ENCODE assay signal across 8 mouse cellular contexts in the genomic region with DNA sequence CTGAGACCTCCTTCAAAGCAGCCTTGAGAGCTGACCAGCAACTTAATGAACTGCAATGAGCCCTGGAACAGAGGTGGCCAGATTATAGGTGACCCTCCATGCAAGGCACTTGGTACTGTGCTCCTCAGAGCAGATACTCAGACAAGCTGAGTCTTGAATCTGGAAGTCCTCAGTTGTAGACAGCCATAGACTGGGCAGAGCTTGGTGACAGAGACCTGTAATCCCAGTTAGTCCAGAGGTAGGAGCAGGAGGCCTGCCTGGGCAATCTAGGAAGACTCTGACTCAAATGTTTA.
A peak's percentile ranks its signal among the peaks of the same experiment; 100 is the strongest.
DNase-seq lines count a peak whose midpoint lies in the region; ATAC-seq and TF ChIP-seq lines count a peak whose summit lies in the region.

No protein-coding gene starts in this region.

- H3K9me3 ChIP-seq in heart, embryonic 10.5 days: no peaks in the 10 kb centered on the region
- no peaks in the 10 kb centered on the region for H3K9me3 ChIP-seq in limb, embryonic 14.5 days (ENCODE audit: control insufficient read depth, low read length)

- H3K36me3 ChIP-seq in heart, embryonic 10.5 days: no peaks in the 10 kb centered on the region
- H3K36me3 ChIP-seq in testis, adult 2 months (ENCODE audit: control insufficient read depth, insufficient read depth, low read length): no peaks in the 10 kb centered on the region
- no peaks in the 10 kb centered on the region for H3K36me3 ChIP-seq in limb, embryonic 14.5 days (ENCODE audit: control insufficient read depth, insufficient read depth, low read length)

- H3K4me2 ChIP-seq in limb, embryonic 14.5 days (replicated peaks; ENCODE audit: low read depth, low read length, severe bottlenecking): peak overlapping the region; percentile 77

- peak overlapping the region; percentile 89 for H3K27ac ChIP-seq in heart, embryonic 10.5 days
- peak overlapping the region; percentile 10; the same call in 1 of the 2 replicates for H3K27ac ChIP-seq in testis, adult 2 months (ENCODE audit: control insufficient read depth, insufficient read depth, low read depth, low read length)
- peak overlapping the region; percentile 85 for H3K27ac ChIP-seq in limb, embryonic 14.5 days (replicated peaks; ENCODE audit: low read depth, low read length)

- peak; percentile 31 for ATAC-seq in limb, embryonic 14.5 days (ENCODE audit: low FRiP score, low read depth)

- H3K4me1 ChIP-seq in heart, embryonic 10.5 days: peaks cover 26% of the 10 kb centered on the region
- no peaks in the 10 kb centered on the region; the same call in 1 of the 2 replicates for H3K4me1 ChIP-seq in testis, adult 2 months (ENCODE audit: control insufficient read depth, insufficient read depth, low read length)
- peaks cover 10% of the 10 kb centered on the region; the same call in 1 of the 2 replicates for H3K4me1 ChIP-seq in limb, embryonic 14.5 days (ENCODE audit: control insufficient read depth, insufficient read depth, low read length)

- no peaks in the 10 kb centered on the region for H3K27me3 ChIP-seq in heart, embryonic 10.5 days (ENCODE audit: insufficient read depth, poor library complexity, severe bottlenecking)
- no peaks in the 10 kb centered on the region for H3K27me3 ChIP-seq in testis, adult 2 months (ENCODE audit: control insufficient read depth, insufficient read depth, low read length)
- H3K27me3 ChIP-seq in limb, embryonic 14.5 days (ENCODE audit: control insufficient read depth, insufficient read depth, low read length): no peaks in the 10 kb centered on the region

- H3K4me3 ChIP-seq in heart, embryonic 10.5 days: peak overlapping the region; percentile 74
- H3K4me3 ChIP-seq in testis, adult 2 months (ENCODE audit: control insufficient read depth, low read depth, low read length): peak overlapping the region; percentile 78
- H3K4me3 ChIP-seq in limb, embryonic 14.5 days (replicated peaks; ENCODE audit: low read length): peak overlapping the region; percentile 53

- 0 out of 2 replicates have a peak overlapping the region, but pooled peaks have one; percentile 28 for H3K9ac ChIP-seq in limb, embryonic 14.5 days (ENCODE audit: low read depth, low read length, severe bottlenecking)

- no peak for DNase-seq in heart, embryonic 10.5 days (ENCODE audit: low spot score)
- DNase-seq in heart, postnatal 25 days (ENCODE audit: low spot score): no peak
- DNase-seq in testis, postnatal 10 days (ENCODE audit: low spot score): no peak
- no peak for DNase-seq in limb, embryonic 14.5 days (ENCODE audit: low spot score)
- DNase-seq in ovary, postnatal 10 days (ENCODE audit: low spot score): no peak
- no peak for DNase-seq in embryo, embryonic 11 days
- DNase-seq in layer of hippocampus, adult 9-10 months (ENCODE audit: low spot score): no peak

- no peak for TF ChIP-seq POLR2A in testis, adult 2 months (IDR thresholded peaks at IDR 0.05; ENCODE audit: control insufficient read depth, low read depth, low read length)
- TF ChIP-seq POLR2A in limb, embryonic 14.5 days (IDR thresholded peaks at IDR 0.05; ENCODE audit: borderline replicate concordance, extremely low read depth, insufficient read depth, insufficient read length): no peak

- TF ChIP-seq CTCF in testis, adult 2 months (IDR thresholded peaks at IDR 0.05; ENCODE audit: control insufficient read depth, insufficient read depth, insufficient replicate concordance, low read depth, low read length): no peak

- intact Hi-C loops in heart, postnatal 25 days (cut with DNase I): loop anchor here (5.0 kb wide), 3 partner anchors 39 to 176 kb away; a partner anchor contains a TSS

Comparison
In these comparisons a context has a peak if more than half of its experiments do, and no peak if none do; other contexts are left out.
1. H3K27ac ChIP-seq: peak in every context shown above with its lines; median percentile 89 in heart, embryonic 10.5 days; 85 in limb, embryonic 14.5 days; 10 in testis, adult 2 months.